Mouse (Mus musculus) heart, embryonic 14.5 days (tissue): ENCODE data around the gene 1600015I10Rik. TPM values are rescaled to one million over a fixed set of nuclear protein-coding genes. Genes with fewer than 3 reads are reported as not detected.
"Not testable (repeated sequence)": the region's sequence is repeated elsewhere in the genome, so short reads cannot be mapped to it uniquely, and the experiment has no call there.

ENCODE experiments used
- ATAC-seq: fragments of 200-750 bp; cut with Nextera tagmentation; 2 replicates; pipeline ENCODE4 v1.8.0; 2017; ENCODE audit warnings: low read depth, moderate TSS enrichment; ENCODE audit not compliant: insufficient number of reproducible peaks, insufficient read depth, low FRiP score
- H3K27ac ChIP-seq, 2 experiments: fragments of 200-500 bp in 1 of 2; fragments of 300-500 bp in 1 of 2; sonication (generic) in 1 of 2; replicated peaks in 1 of 2; 2 replicates each; pipeline ENCODE4 v1.5.1; 2012 to 2014; ENCODE audit warnings: low read depth in 2 of 2, low read length in 2 of 2, control low read depth in 1 of 2, mild to moderate bottlenecking in 1 of 2, mixed read lengths in 1 of 2; ENCODE audit not compliant: control insufficient read depth in 1 of 2, insufficient read depth in 1 of 2
- H3K27me3 ChIP-seq: fragments of 300-500 bp; sonication (generic); 2 replicates; pipeline ENCODE4 v1.6.1; 2014; ENCODE audit warnings: mild to moderate bottlenecking, low read length, control low read depth; ENCODE audit not compliant: control insufficient read depth, insufficient read depth
- H3K36me3 ChIP-seq: fragments of 300-500 bp; sonication (generic); 2 replicates; pipeline ENCODE4 v1.6.1; 2014; ENCODE audit warnings: mild to moderate bottlenecking, control low read depth, low read length, mixed read lengths; ENCODE audit not compliant: control insufficient read depth, insufficient read depth
- H3K4me1 ChIP-seq, 2 experiments: fragments of 200-500 bp in 1 of 2; fragments of 300-500 bp in 1 of 2; sonication (generic) in 1 of 2; 2 replicates each; pipeline ENCODE4 v1.6.1; 2012 to 2014; ENCODE audit warnings: low read length in 2 of 2, control low read depth in 1 of 2, mixed read lengths in 1 of 2; ENCODE audit not compliant: control insufficient read depth in 2 of 2, insufficient read depth in 2 of 2
- H3K4me2 ChIP-seq: fragments of 300-500 bp; sonication (generic); 2 replicates; pipeline ENCODE4 v1.6.1; 2014; ENCODE audit warnings: mild to moderate bottlenecking, low read length
- H3K4me3 ChIP-seq, 2 experiments: fragments of 200-500 bp in 1 of 2; fragments of 300-500 bp in 1 of 2; sonication (generic) in 1 of 2; 2 replicates each; pipeline ENCODE4 v1.5.1; 2012 to 2014; ENCODE audit warnings: low read length in 2 of 2, mild to moderate bottlenecking in 2 of 2, control low read depth in 1 of 2, low read depth in 1 of 2, moderate library complexity in 1 of 2; ENCODE audit not compliant: control insufficient read depth in 1 of 2, insufficient read depth in 1 of 2
- H3K9ac ChIP-seq: fragments of 300-500 bp; sonication (generic); 2 replicates; pipeline ENCODE4 v1.6.1; 2014; ENCODE audit warnings: mild to moderate bottlenecking, low read length
- H3K9me3 ChIP-seq: fragments of 300-500 bp; sonication (generic); 2 replicates; pipeline ENCODE4 v1.6.1; 2016; ENCODE audit warnings: low read length, control low read depth; ENCODE audit not compliant: control insufficient read depth
- WGBS: fragments of 180-500 bp; shearing (Covaris S2); extraction: QIAGEN DNeasy Blood & Tissue Kit; methylation state at CpG from one replicate; pipeline ENCODE4 v1.1.7; 2014; 5-methylcytosine and 5-hydroxymethylcytosine counted together
- polyA plus RNA-seq: library from polyadenylated mRNA; unstranded; fragments of >200 nt; fragmentation: Nextera tagmentation; extraction: Ambion mirVana; gene quantifications from 2 replicates; pipeline ENCODE4 v1.2.1, GENCODE M21; 2014

The 1600015I10Rik gene
- polyA plus RNA-seq = 0.11 TPM in 1 of 2 replicates, not detected in the other

DNA sequence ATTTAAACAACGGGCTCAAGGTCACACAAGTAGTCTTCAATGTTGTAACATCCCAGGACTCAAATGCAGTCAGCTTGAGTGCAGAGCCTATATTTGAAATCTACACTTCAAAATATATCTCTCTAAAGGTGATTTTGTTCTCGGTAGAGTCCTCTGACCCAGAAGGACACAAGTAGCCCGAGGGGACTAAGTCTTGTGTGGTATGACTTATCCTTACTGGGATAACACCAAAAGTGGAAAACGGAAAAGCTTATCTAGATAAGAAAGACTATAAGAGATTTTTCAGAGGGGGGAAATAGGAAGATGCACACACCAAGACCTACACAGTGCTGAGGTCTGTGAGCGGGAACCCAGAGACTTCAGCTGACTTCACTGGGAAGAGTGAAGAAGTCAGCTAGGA lies at the start of gene 1600015I10Rik:
Gene 1600015I10Rik (plus strand): TSS at position 301 of the 400 bp plus-strand sequence.
- Histone ChIP-seq H3K9me3 (no peaks in the 10 kb centered on the region), H3K9ac (no peak within 1 kb of the TSS), H3K27ac (no peak within 1 kb of the TSS), H3K4me3 (no peak within 1 kb of the TSS), H3K36me3 (no peaks in the 10 kb centered on the region), H3K27me3 (no peaks in the 10 kb centered on the region), H3K4me2 (no peak within 1 kb of the TSS), H3K4me1 (peaks cover 4 to 6% of the 10 kb centered on the region in 2 experiments; a peak in 3 of 4 replicates)
- 80% methylated on average over 5 of the region's 5 CpGs for WGBS
- ATAC-seq = no peak

DNA sequence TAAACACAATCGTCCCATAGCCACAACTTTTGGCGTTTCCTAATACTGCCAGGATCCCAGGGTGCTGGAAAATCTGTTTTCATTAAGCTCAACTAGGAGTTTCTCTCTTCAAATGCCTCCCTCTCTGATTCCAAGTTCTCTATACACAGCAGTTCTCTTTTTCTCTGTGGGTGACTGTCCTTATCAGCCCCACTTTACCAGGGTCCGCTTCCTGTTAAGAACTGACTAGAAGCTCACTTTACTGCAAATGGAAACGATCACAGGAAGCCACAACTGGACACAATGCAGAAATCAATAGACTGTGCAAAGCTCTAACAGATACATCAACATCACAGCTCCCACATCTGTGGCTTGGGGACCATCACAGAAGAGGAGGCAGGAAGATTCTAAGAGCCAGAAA lies 35.5 kb upstream of the 1600015I10Rik start:
- WGBS = 49% methylated on average over 4 of the region's 4 CpGs
- Histone ChIP-seq H3K9me3 (no peaks in the 10 kb centered on the region), H3K27me3 (no peaks in the 10 kb centered on the region), H3K4me2 (no peak overlapping the region), H3K4me1 (peaks cover 2 to 3% of the 10 kb centered on the region in 2 experiments; a peak in 1 of 4 replicates), H3K36me3 (no peaks in the 10 kb centered on the region), H3K27ac (no peak overlapping the region), H3K4me3 (no peak overlapping the region), H3K9ac (no peak overlapping the region)
- ATAC-seq = no peak

DNA sequence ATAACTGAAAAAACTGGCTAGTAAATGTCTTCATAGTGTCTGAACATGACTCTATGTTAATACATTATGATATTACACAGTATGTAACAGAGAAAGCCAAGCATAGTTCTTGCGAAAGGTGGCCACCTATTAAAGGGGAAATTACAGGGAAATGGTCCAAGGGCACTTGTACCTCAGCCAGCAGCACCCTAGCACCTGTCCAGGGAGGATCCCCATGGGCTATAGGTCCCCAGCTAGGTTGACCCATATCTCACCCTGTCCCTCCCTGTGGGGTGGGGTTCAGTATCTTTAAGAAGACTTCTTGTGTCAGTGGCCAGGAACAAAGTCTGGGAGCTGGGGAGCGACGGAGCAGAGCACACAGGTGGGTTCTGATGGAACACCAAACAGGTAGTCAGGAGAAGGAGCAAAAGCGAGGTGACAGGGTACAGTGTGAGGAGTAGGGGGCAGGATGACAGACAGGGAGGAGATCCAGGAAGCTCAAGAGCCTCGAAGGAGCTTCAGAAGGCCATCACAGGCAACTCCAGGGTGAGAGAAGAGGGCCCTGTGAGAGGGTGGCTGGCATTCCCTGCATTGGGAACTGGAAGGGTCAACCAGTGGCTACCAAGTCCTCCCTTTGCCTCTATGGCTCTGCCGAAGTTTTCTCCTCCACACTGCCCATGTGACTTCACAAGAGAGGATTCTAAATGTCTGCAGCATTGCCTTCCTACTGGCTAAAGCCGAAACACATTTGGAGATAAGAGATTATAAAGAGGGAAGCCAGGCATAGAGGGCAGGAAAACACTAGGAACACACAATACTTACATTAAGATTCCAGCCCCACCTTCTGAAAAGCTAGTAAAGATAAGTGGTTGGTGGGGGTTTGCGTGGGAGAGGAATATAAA lies 34.5 kb upstream of the 1600015I10Rik start:
- 71% methylated on average over 8 of the region's 8 CpGs for WGBS
- Histone ChIP-seq H3K4me3 (no peak overlapping the region), H3K27ac (no peak overlapping the region), H3K9ac (no peak overlapping the region), H3K36me3 (no peaks in the 10 kb centered on the region), H3K9me3 (no peaks in the 10 kb centered on the region), H3K4me1 (peaks cover 2 to 3% of the 10 kb centered on the region in 2 experiments; a peak in 1 of 4 replicates), H3K27me3 (no peaks in the 10 kb centered on the region), H3K4me2 (no peak overlapping the region)
- no peak for ATAC-seq

DNA sequence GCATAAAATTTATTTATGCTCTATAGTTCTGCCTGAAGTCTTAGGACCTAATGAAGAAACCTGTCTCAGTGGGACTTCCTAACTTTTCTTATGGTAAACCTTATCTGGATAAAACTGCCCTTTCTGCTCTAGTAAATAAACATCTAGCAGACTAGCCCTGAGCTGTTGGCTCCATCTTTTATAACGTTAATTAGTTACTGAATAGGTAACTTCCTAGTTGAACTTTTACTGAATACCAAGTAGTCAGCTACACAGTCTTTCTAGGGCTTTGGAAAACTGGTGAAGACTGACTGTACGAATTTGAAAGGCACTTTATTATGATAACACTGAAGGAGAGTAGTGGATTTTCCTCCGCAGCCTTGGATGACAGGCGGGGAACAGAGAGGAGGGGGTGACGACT lies 33.8 kb upstream of the 1600015I10Rik start:
- H3K4me1 ChIP-seq = peaks cover 2 to 3% of the 10 kb centered on the region in 2 experiments; a peak in 1 of 4 replicates
- H3K9me3 ChIP-seq = no peaks in the 10 kb centered on the region
- no peak overlapping the region for H3K4me2 ChIP-seq
- no peaks in the 10 kb centered on the region for H3K36me3 ChIP-seq
- no peaks in the 10 kb centered on the region for H3K27me3 ChIP-seq
- H3K27ac ChIP-seq = no peak overlapping the region
- no peak overlapping the region for H3K4me3 ChIP-seq
- 77% methylated on average over 5 of the region's 5 CpGs for WGBS
- H3K9ac ChIP-seq = no peak overlapping the region
- no peak for ATAC-seq

DNA sequence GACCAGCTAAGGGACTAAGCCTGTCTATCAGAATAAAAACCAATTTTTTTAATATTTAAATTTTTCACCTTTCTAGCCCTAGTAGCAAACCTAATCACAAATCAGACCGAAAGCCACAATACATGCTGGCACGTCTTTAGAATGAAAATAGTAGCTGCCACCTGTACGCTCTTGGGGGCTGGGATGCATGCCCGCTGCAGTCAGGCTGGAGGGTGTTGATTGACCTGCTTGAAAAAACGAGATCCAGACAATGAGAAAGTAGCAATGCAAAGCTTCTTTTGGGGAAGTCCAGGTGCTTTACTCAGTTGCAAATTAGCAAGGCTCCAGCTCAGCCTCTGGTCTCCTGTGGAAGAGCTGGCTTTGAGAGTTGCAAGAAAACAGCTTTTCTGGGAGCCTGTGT lies 32.7 kb upstream of the 1600015I10Rik start:
- ATAC-seq = no peak
- no peak overlapping the region for H3K27ac ChIP-seq
- H3K27me3 ChIP-seq = no peaks in the 10 kb centered on the region
- no peak overlapping the region for H3K9ac ChIP-seq
- no peak overlapping the region for H3K4me2 ChIP-seq
- no peaks in the 10 kb centered on the region for H3K36me3 ChIP-seq
- no peaks in the 10 kb centered on the region for H3K9me3 ChIP-seq
- H3K4me3 ChIP-seq = no peak overlapping the region
- 71% methylated on average over 5 of the region's 5 CpGs for WGBS
- peaks cover 2 to 3% of the 10 kb centered on the region in 2 experiments; a peak in 1 of 4 replicates for H3K4me1 ChIP-seq

DNA sequence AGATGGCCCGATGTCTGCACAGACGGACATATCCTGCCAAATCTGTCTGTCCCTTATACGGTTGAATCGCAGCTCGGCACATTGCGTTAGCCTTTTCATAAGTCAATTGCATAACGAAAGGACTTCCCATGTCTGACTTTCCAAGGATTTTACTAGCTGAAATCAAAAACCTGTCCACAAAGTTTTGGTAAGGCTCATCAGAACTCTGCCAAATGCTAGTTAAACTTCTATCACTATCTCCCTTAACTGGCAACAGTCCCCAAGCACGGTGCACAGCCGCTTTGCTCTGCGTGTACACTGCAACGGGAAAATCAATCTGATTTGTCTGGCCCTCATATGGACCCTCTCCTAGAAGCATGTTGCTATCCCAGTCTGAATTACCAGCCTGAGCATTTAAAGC lies 28.4 kb upstream of the 1600015I10Rik start:
- H3K27ac ChIP-seq, H3K36me3 ChIP-seq, H3K9ac ChIP-seq, H3K4me2 ChIP-seq, H3K27me3 ChIP-seq, H3K9me3 ChIP-seq, H3K4me3 ChIP-seq, ATAC-seq, H3K4me1 ChIP-seq: not testable (repeated sequence)
- WGBS = 87% methylated on average over 11 of the region's 11 CpGs

DNA sequence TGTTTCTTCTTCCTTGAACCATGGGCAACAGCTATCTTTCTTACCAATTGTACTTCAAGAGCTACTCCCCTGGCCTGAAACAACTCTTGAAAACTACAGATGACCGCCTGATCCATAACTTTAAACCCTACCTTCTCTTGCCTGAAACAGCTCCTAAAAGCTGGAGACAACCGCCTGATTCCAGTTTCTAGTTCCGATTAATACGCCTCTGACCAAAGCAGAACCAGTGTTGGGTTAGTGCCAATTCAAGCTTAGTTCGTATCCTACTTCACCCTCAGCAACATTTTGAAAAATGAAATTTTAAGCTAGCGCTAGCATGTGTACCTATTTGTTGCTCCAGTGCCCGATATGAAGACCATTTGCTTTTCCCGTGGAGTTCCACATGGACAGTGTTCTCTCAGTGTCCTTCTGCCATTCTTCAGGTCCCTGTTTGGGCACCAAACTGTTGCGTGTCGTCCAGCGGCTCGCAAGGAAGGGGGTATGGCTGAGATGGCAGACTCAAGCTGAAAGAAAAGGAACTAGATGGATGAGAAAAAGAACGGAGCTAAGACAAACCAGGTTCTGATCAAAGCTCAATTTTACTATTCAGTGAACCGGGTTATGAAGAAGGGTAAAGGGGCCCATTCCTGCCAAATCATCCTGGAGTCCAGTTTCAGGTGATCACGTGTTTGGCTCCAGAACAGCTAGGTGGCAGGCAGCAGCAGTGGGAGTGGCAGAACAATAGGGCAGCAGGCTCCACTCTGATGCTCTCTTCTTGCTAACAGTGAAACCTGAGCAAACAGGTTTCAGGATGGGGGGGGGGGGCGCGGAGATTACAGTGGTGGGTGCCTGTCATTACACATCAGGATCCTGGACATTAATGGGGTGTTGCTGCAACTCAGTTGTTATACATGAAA lies 26.9 kb upstream of the 1600015I10Rik start:
- Histone ChIP-seq H3K27ac (no peak overlapping the region), H3K9ac (no peak overlapping the region), H3K27me3 (no peaks in the 10 kb centered on the region), H3K4me2 (no peak overlapping the region), H3K4me3 (no peak overlapping the region), H3K36me3 (no peaks in the 10 kb centered on the region), H3K4me1 (no peaks in the 10 kb centered on the region), H3K9me3 (no peaks in the 10 kb centered on the region)
- WGBS = 83% methylated on average over 17 of the region's 17 CpGs
- ATAC-seq = no peak
